Mouse (Mus musculus): ENCODE measurements around the gene Pcnt. TPM values are rescaled to one million over a fixed set of nuclear protein-coding genes. Genes with fewer than 3 reads are reported as not detected.

The Pcnt gene
- total RNA-seq, 4 experiments from 2014 or later = 21.7 to 23.6 (median 23.2) TPM

- no peak for DNase-seq (ENCODE audit: low spot score in 2 of 2)
Observed at GRCm38 (mm10) chr10:76316194-76316593, 126.4 kb downstream of the Pcnt start.

GRCm38 (mm10) chr10:76306738-76307137, 135.8 kb downstream of the Pcnt start:
- no peak for DNase-seq (ENCODE audit: low spot score in 2 of 2)

Other genes with a start within 250 kb of the Pcnt start
- 10 to 100 TPM; 63.9 to 78.1 (median 75.3) TPM for gene Prmt2, start 204.9 kb downstream of the Pcnt start, total RNA-seq (2022)
- gene S100b, start 188.9 kb downstream of the Pcnt start, total RNA-seq (2022) = 100 to 1,000 TPM; 146 to 207 (median 176) TPM
- 10 to 100 TPM; 61.0 to 72.9 (median 64.9) TPM for gene Dip2a, start 97.5 kb downstream of the Pcnt start, total RNA-seq (2022)
- 1 to 10 TPM in 1 of 4 experiments, not detected in 3; 6.9 TPM for gene AC141477.1, start 2.3 kb downstream of the Pcnt start, total RNA-seq (2022)
- under 1 TPM in 2 of 4 experiments, not detected in 2; 0.21 to 0.25 TPM for gene 2610028H24Rik, start 6.3 kb upstream of the Pcnt start, total RNA-seq (2022)
- 10 to 100 TPM; 49.6 to 54.6 (median 54.2) TPM for gene Mcm3ap, start 26.1 kb upstream of the Pcnt start, total RNA-seq (2022)
- gene Ybey, start 26.3 kb upstream of the Pcnt start, total RNA-seq (2022) = 1 to 10 TPM; 3.1 to 5.3 (median 4.5) TPM
- 10 to 100 TPM; 40.6 to 69.0 (median 51.1) TPM for gene Lss, start 88.8 kb upstream of the Pcnt start, total RNA-seq (2022)
- gene Spatc1l, start 119.5 kb upstream of the Pcnt start, total RNA-seq (2022) = not detected
- under 1 TPM in 1 of 4 experiments, not detected in 3; 0.21 TPM for gene Ftcd, start 132.9 kb upstream of the Pcnt start, total RNA-seq (2022)
- gene Col6a2, start 180.8 kb upstream of the Pcnt start, total RNA-seq (2022) = 1 to 10 TPM; 6.6 to 8.4 (median 7.7) TPM

Data from layer of hippocampus, adult 8-10 months (tissue).